Mouse (Mus musculus) frontal cortex, postnatal 10 days (tissue): ENCODE results near the gene Jhy.
A peak's percentile ranks its signal among the peaks of the same experiment; 100 is the strongest.

Experiments used
- DNase-seq, 2 experiments: peaks; one replicate each; pipeline ENCODE4 v3.0.0; 2022; ENCODE audit warnings: low spot score in 2 of 2, mixed read lengths in 1 of 2

The Jhy gene

GRCm38 (mm10) chr9:40963586-40964417 is at the start of gene Jhy:
Gene Jhy (minus strand): TSS chr9:40964118.
- no peak for DNase-seq

GRCm38 (mm10) chr9:41012456-41012855 is 48.5 kb upstream of the Jhy start:
- DNase-seq, result no peak

DNA sequence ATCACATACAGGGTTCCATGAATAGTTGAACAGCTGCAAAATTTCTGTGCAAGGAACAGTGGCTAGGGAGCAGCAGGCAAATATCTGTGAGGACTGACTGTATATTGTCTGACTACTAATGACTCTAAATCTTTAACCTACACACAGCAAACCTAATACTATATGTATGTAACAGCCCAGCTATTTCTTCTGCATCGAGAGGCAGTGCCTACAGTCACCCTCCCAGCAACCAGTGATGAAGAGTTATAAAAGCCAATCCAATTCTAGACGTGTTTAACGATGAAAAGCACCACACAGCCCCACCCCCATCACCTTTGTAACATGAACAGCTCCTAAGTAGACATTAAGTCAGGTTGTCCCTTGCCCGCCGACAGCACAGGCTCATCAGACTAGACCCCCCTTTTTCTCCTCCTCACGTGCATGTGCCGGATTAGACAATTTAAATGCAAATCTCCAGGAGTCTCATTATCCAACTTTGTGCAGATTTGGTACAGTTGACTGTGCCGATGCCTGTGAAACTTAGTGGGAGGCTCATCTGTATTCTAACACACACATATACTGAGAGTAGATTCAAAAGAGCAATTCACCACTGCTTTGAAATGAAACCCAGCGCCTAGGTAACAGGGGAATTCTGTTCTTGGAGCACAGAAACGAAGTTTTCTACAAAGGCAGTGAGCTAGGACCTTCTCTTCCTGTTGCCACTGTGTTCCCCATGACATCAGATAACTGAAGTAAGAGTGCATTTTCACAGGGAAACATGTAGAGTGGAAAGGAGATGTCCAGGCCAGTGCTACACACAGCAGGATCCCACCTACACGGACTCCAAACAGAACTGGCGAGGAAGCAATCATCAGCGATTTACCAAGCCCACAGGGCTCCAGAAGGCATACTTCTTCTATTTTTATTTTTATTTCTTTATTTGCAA is 47.9 kb upstream of the Jhy start:
- peak; percentile 25 to 38 for DNase-seq

DNA sequence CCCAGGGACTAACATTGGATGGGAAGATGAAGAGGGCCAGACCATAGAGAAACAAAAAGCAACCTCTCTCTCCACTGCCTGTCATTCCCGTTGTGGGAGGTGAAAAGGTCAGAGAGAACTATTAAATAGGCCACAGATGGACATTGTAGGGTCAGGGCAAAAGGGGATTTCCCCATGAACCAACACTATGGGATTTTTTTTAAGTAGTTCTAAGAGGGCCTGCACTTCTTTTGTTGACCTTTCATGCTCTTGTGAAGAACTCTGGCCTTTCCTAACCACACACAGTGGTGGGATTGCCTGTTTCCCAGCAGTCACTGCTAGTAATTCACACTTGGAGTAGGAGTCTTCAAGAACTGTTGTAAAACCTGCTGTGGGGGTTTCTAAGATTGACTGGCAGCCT is 43.9 kb upstream of the Jhy start:
- DNase-seq, result no peak

DNA sequence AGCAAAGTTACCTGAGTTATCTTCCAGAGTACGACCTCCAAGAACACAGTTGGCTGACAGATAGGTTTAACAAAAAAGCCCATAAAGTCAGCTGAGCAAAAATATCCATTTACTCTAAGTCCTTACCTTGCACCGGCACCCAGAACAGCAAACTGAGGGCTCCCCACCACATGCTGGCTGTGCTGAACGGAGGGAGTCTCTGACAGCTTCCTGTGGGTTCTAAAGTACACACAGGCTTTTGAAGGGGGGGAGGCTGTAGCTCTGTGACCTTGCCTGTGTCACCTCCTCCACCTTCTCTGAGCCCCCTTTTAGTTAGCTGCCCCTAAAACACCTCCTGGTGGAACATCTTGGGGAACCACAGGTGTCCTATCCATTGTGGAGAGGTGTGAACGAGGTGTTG is 40.5 kb upstream of the Jhy start, which contains the start of gene Crtam:
TSS of gene Crtam (minus strand) at position 214 of the 400 bp plus-strand sequence.
- no peak for DNase-seq

- no peak for DNase-seq
These were observed 33.3 kb upstream of the Jhy start for GRCm38 (mm10) chr9:40997116-40997779.

- no peak for DNase-seq
These were observed 30.2 kb upstream of the Jhy start for GRCm38 (mm10) chr9:40994075-40994474.

GRCm38 (mm10) chr9:40991511-40991910 is 27.6 kb upstream of the Jhy start:
- no peak for DNase-seq

- DNase-seq, result peak in 1 of 2 experiments; percentile 45
These were observed 26.1 kb upstream of the Jhy start for GRCm38 (mm10) chr9:40989940-40990588.

GRCm38 (mm10) chr9:40984313-40984712 is 20.4 kb upstream of the Jhy start:
- no peak for DNase-seq

DNA sequence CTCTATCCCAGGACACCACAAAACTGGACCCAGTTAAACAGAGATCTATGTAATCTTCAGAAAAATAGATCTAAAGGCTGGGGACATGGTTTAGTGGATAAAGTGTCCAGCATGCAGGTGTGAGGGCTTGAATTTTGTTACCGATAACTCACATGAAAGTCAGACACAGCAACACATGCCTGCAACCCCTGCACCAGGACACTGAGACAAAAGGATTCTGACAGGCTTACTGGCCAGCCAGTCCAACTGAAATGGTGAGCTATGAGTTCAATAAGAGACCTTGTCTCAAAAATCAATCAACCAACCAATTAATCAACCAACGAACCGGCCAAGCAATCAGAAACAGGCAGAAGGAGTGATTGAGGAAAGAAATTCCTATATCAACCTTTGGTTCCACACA is 19.8 kb upstream of the Jhy start:
- DNase-seq, result no peak

DNA sequence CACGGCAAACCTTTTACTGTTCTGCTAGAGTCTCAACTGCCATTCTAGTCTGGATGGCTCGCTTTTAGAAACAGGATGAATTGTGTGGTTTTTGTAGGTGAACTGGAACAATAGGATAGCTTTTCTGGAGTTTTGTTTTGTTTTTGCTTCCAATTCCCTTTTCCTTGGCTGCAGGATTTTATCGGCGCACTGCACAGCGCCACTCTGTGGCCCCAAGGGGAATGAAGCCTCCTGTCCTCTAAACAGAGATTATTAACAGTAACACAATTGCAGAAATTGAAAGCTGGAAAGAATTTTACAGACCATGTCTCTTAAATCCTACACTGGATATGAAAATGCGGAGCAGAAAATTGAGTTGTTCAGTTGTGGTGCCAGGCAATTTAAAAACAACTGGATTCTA is 18.6 kb upstream of the Jhy start:
- peak in 1 of 2 experiments; percentile 22 for DNase-seq

GRCm38 (mm10) chr9:40974042-40974801 is 10.3 kb upstream of the Jhy start:
- no peak for DNase-seq

- DNase-seq, result no peak
These were observed 448 bp upstream of the Jhy start for GRCm38 (mm10) chr9:40964418-40964714.

DNA sequence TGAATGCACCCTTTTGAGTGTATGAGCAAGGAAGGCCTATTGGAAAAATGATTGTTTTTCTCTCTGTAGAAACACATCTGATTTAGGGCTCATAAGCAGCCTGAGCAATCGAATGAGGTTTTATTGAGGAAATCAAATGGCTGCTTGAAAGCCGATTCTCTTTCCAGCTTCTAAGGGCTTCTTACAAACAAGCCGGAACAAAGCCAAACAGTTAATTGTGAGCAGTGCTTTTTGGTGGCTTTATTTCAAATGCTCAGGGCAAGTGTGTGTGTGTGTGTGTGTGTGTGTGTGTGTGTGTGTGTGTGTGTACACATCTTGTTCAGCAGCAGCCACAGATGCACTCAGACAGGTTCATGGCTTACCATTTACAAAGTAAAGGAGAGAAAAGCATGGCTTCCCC is 2.5 kb downstream of the Jhy start:
- no peak for DNase-seq

DNA sequence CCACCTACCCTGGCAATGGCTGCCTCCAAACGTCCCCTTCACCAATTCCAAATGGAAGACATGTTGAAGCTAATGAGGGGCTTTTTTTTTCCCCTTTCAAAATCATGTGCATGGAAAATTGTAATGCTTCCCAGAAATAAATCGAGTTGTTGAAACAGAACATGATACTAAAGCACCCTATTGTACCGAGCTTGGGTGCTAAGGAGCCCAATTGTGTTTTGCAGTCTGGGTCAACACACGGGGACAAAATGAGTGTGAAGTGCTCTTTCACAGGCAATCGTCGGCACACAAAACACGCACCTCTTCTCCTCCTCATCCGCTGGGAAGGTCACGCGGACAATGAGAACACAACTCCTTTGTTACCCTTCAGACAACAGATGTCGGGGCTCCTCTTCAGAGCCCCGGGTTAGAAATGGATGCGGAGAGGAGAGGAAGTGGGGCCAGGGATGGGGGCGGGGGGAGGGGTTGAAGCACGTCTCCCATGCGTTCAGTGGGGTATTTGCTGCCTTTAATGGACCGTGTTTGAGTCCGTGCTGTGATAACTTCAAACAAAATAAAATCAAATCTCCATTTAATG is 14.8 kb downstream of the Jhy start:
- DNase-seq, result no peak

DNA sequence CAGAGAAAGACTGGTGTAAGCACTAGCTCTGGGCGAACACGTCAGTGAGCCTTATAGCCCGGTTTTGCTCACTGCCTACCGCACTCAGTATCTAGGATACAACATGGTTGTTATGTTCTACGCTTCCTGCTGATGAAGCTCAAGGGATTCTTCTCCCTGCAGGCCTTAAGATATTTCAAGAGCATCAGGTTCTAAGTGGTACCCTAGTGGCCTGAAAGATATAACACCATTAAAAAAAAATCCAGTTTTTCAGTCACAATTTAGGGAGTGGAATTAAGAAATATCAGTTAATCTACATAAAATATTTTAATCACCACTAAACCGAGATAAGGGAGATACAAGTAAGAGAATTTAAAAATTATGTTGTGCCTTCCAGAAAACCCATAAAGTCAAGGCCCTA is 15.4 kb downstream of the Jhy start:
- no peak for DNase-seq

GRCm38 (mm10) chr9:40947131-40947530 is 16.8 kb downstream of the Jhy start:
- DNase-seq, result no peak

GRCm38 (mm10) chr9:40937425-40937824 is 26.5 kb downstream of the Jhy start:
- no peak for DNase-seq

DNA sequence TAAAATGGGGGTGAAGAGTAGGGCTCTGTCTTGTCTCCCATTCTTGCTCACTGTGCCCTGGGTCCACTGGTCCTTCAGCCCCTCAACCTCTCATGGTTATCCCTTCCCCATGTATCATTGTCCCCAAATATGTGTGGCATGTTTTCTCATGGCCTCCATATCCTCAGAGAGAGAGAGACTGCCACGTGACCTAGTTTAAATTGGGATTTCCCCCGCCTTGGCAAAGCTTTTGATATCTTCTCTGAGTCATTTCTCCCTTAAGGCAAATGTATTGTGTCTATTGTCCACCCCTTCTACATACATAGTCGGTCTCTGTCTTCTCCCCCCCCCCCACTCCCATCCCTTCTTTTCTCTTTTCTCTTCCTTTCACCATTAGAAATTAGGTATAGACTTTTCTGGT is 30.6 kb downstream of the Jhy start:
- DNase-seq, result no peak
